Mouse (Mus musculus) lung, embryonic 14.5 days (tissue): Measurements from ENCODE around the gene Dennd6b. TPM values are rescaled to one million over a fixed set of nuclear protein-coding genes. Genes with fewer than 3 reads are reported as not detected.
A peak's percentile ranks its signal among the peaks of the same experiment; 100 is the strongest.

ENCODE experiments used
- ATAC-seq: fragments of 200-750 bp; cut with Nextera tagmentation; 2 replicates; pipeline ENCODE4 v1.8.0; 2017; ENCODE audit warnings: mild to moderate bottlenecking, moderate TSS enrichment, moderate library complexity; ENCODE audit not compliant: insufficient read depth
- DNase-seq: peaks from one replicate; pipeline ENCODE4 v3.0.0-alpha.2; 2015
- H3K27ac ChIP-seq: fragments of 300-500 bp; sonication (generic); 2 replicates; pipeline ENCODE4 v1.5.1; 2014; ENCODE audit warnings: low read depth, mild to moderate bottlenecking, moderate library complexity
- H3K27me3 ChIP-seq: fragments of 300-500 bp; sonication (generic); 2 replicates; pipeline ENCODE4 v1.6.1; 2014; ENCODE audit warnings: low read length, control low read depth; ENCODE audit not compliant: insufficient read depth
- H3K36me3 ChIP-seq: fragments of 300-500 bp; sonication (generic); 2 replicates; pipeline ENCODE4 v1.6.1; 2014; ENCODE audit warnings: control low read depth; ENCODE audit not compliant: insufficient read depth
- H3K4me1 ChIP-seq: fragments of 300-500 bp; sonication (generic); 2 replicates; pipeline ENCODE4 v1.6.1; 2014; ENCODE audit warnings: antibody characterized with exemption, control low read depth; ENCODE audit not compliant: insufficient read depth
- H3K4me2 ChIP-seq: fragments of 300-500 bp; sonication (generic); 2 replicates; pipeline ENCODE4 v1.6.1; 2014; ENCODE audit warnings: mild to moderate bottlenecking
- H3K4me3 ChIP-seq: fragments of 300-500 bp; sonication (generic); 2 replicates; pipeline ENCODE4 v1.5.1; 2014; ENCODE audit warnings: low read depth, low read length
- H3K9ac ChIP-seq: fragments of 300-500 bp; sonication (generic); 2 replicates; pipeline ENCODE4 v1.6.1; 2014
- H3K9me3 ChIP-seq: fragments of 300-500 bp; sonication (generic); 2 replicates; pipeline ENCODE4 v1.6.1; 2016; ENCODE audit warnings: low read depth, low read length, control low read depth
- CTCF ChIP-seq: IDR thresholded peaks from 2 replicates; pipeline ENCODE4 v1.5.1; 2016; ENCODE audit warnings: antibody characterized with exemption, low read depth
- WGBS: fragments of 180-500 bp; shearing (Covaris S2); extraction: QIAGEN DNeasy Blood & Tissue Kit; methylation state at CpG from one replicate; pipeline ENCODE4 v1.1.7; 2014; 5-methylcytosine and 5-hydroxymethylcytosine counted together
- polyA plus RNA-seq: library from polyadenylated mRNA; unstranded; fragments of >200 nt; fragmentation: Nextera tagmentation; extraction: Ambion mirVana; gene quantifications from 2 replicates; pipeline ENCODE4 v1.2.1, GENCODE M21; 2014

Dennd6b gene
- polyA plus RNA-seq, 1 experiment from 2014 or later, result 11.0 TPM

- DNase-seq (no peak), ATAC-seq (no peak)
- Histone ChIP-seq H3K4me1 (peaks cover 7% of the 10 kb centered on the region), H3K36me3 (no peaks in the 10 kb centered on the region), H3K4me3 (peak overlapping the region; percentile 25; the same call in 1 of the 2 replicates), H3K9me3 (no peaks in the 10 kb centered on the region), H3K27ac (no peak overlapping the region), H3K9ac (no peak overlapping the region), H3K27me3 (peaks cover 53% of the 10 kb centered on the region), H3K4me2 (peak overlapping the region; percentile 58)
- WGBS, result 21% methylated on average over 10 of the region's 10 CpGs
- TF ChIP-seq CTCF, result no peak
These were observed 48.8 kb downstream of the Dennd6b start for GRCm38 (mm10) chr15:89147456-89147855.

GRCm38 (mm10) chr15:89147024-89147423, 49.3 kb downstream of the Dennd6b start:
- DNase-seq (no peak), ATAC-seq (no peak)
- H3K36me3 ChIP-seq, result no peaks in the 10 kb centered on the region
- no peak overlapping the region for H3K9ac ChIP-seq
- TF ChIP-seq CTCF, result no peak
- H3K9me3 ChIP-seq, result no peaks in the 10 kb centered on the region
- H3K27me3 ChIP-seq, result peaks cover 54% of the 10 kb centered on the region
- H3K27ac ChIP-seq, result no peak overlapping the region
- H3K4me3 ChIP-seq, result peak overlapping the region; percentile 25
- WGBS, result 10% methylated on average over 15 of the region's 16 CpGs
- peaks cover 7% of the 10 kb centered on the region for H3K4me1 ChIP-seq
- H3K4me2 ChIP-seq, result peak overlapping the region; percentile 58

GRCm38 (mm10) chr15:89146537-89146936, 49.8 kb downstream of the Dennd6b start:
- H3K9ac ChIP-seq, result no peak overlapping the region
- peaks cover 7% of the 10 kb centered on the region for H3K4me1 ChIP-seq
- no peaks in the 10 kb centered on the region for H3K9me3 ChIP-seq
- H3K36me3 ChIP-seq, result no peaks in the 10 kb centered on the region
- peak; percentile 66 for DNase-seq
- no peak overlapping the region for H3K27ac ChIP-seq
- peak overlapping the region; percentile 25 for H3K4me3 ChIP-seq
- peaks cover 59% of the 10 kb centered on the region for H3K27me3 ChIP-seq
- no peak for TF ChIP-seq CTCF
- ATAC-seq, result 0 out of 2 replicates have a peak, but pooled peaks have one; percentile 20
- H3K4me2 ChIP-seq, result peak overlapping the region; percentile 58
- 2% methylated on average over 27 of the region's 27 CpGs for WGBS

DNA sequence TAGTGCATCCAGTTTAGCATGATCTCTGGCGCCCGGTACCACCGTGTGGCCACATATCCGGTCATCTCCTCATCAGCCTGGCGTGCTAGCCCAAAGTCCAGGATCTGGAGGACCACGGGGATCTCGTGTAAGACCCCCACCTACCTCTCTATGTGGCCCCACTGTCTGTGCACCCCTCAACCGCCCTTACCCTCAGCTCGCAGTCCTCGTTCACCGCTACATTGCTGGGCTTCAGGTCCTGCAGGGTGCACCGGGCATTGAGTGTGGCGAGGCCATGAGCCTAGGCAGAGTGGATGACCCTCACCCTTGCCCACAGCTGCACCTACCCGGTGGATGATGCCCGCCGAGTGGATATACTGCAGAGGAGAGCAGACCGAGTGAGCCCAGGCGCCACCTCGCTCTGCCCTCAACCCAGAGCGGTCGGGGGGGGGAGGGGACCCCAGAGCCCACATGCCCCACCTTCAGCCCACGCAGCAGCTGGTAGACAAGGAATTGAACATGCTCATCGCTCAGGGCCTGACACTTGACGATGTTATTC, 50.4 kb downstream of the Dennd6b start:
- Histone ChIP-seq H3K36me3 (no peaks in the 10 kb centered on the region), H3K4me2 (peak overlapping the region; percentile 58; the same call in 1 of the 2 replicates), H3K27me3 (peaks cover 66% of the 10 kb centered on the region), H3K9ac (no peak overlapping the region), H3K27ac (no peak overlapping the region), H3K4me1 (peaks cover 7% of the 10 kb centered on the region), H3K9me3 (no peaks in the 10 kb centered on the region), H3K4me3 (peak overlapping the region; percentile 25; the same call in 1 of the 2 replicates)
- no peak for DNase-seq
- ATAC-seq, result 0 out of 2 replicates have a peak, but pooled peaks have one; percentile 1
- no peak for TF ChIP-seq CTCF
- WGBS, result 64% methylated on average over 23 of the region's 24 CpGs

DNA sequence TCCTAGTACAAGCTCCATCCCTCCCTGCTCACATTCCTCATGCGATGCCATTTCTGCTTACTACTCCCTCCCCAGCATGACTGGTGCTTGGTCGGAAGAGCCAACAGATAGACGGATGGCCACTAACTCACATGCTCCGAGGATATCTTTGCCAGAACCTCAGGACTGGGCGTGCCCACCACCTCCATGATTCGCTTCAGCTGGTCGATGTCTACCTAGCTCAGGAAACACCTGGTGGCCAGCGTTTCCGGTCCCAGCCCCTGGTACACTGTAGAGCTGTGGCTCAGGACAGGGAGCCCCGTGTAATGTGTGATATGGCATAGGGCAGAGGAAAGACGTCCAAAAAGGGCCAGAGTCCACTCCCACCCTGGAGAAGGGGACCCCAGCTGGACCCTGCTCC, 51.3 kb downstream of the Dennd6b start:
- no peaks in the 10 kb centered on the region for H3K9me3 ChIP-seq
- TF ChIP-seq CTCF, result no peak
- H3K27ac ChIP-seq, result no peak overlapping the region
- ATAC-seq, result no peak
- H3K4me1 ChIP-seq, result peaks cover 4% of the 10 kb centered on the region
- no peaks in the 10 kb centered on the region for H3K36me3 ChIP-seq
- H3K9ac ChIP-seq, result no peak overlapping the region
- no peak for DNase-seq
- H3K4me2 ChIP-seq, result no peak overlapping the region
- H3K27me3 ChIP-seq, result peaks cover 74% of the 10 kb centered on the region
- WGBS, result 79% methylated on average over 11 of the region's 11 CpGs
- no peak overlapping the region for H3K4me3 ChIP-seq

GRCm38 (mm10) chr15:89143134-89143533, 53.2 kb downstream of the Dennd6b start:
- 50% methylated on average over 2 of the region's 2 CpGs for WGBS
- ATAC-seq (no peak), DNase-seq (no peak)
- no peaks in the 10 kb centered on the region for H3K36me3 ChIP-seq
- H3K27ac ChIP-seq, result no peak overlapping the region
- H3K4me1 ChIP-seq, result peaks cover 2% of the 10 kb centered on the region
- H3K4me3 ChIP-seq, result no peak overlapping the region
- no peak overlapping the region for H3K4me2 ChIP-seq
- no peak for TF ChIP-seq CTCF
- H3K27me3 ChIP-seq, result peaks cover 71% of the 10 kb centered on the region
- no peak overlapping the region for H3K9ac ChIP-seq
- H3K9me3 ChIP-seq, result no peaks in the 10 kb centered on the region

- ATAC-seq (no peak), DNase-seq (peak; percentile 24)
- Histone ChIP-seq H3K4me3 (no peak overlapping the region), H3K4me1 (peaks cover 2% of the 10 kb centered on the region), H3K9me3 (no peaks in the 10 kb centered on the region), H3K4me2 (0 out of 2 replicates have a peak overlapping the region, but pooled peaks have one; percentile 88), H3K36me3 (no peaks in the 10 kb centered on the region), H3K9ac (no peak overlapping the region), H3K27ac (no peak overlapping the region), H3K27me3 (peaks cover 59% of the 10 kb centered on the region)
- TF ChIP-seq CTCF, result no peak
- WGBS, result 49% methylated on average over 4 of the region's 4 CpGs
These were observed 54.4 kb downstream of the Dennd6b start for GRCm38 (mm10) chr15:89141905-89142304.
